Mouse (Mus musculus) liver, adult 2 months (tissue): ENCODE measurements around the gene Slc9a3r2. TPM values are rescaled to one million over a fixed set of nuclear protein-coding genes. Genes with fewer than 3 reads are reported as not detected.

Experiments used
- DNase-seq: peaks from one replicate; pipeline ENCODE4 v3.0.0-alpha.2; 2011; ENCODE audit warnings: low read depth, low spot score; ENCODE audit errors: extremely low read depth
- H3K27ac ChIP-seq: fragments of 200-500 bp; replicated peaks from 2 replicates; pipeline ENCODE4 v1.5.1; 2012; ENCODE audit warnings: low read depth, mild to moderate bottlenecking, control low read depth, inconsistent platforms, low read length; ENCODE audit not compliant: insufficient read depth
- H3K27me3 ChIP-seq: fragments of 200-500 bp; 2 replicates; pipeline ENCODE4 v1.6.1; 2012; ENCODE audit warnings: mild to moderate bottlenecking, moderate library complexity, low read length, inconsistent platforms; ENCODE audit not compliant: control insufficient read depth, insufficient read depth
- H3K36me3 ChIP-seq: fragments of 200-500 bp; 2 replicates; pipeline ENCODE4 v1.6.1; 2012; ENCODE audit warnings: low read length, inconsistent platforms; ENCODE audit not compliant: control insufficient read depth, insufficient read depth
- H3K4me1 ChIP-seq: fragments of 200-500 bp; 2 replicates; pipeline ENCODE4 v1.6.1; 2011; ENCODE audit warnings: low read length; ENCODE audit not compliant: control insufficient read depth, insufficient read depth
- H3K4me3 ChIP-seq: fragments of 200-500 bp; 2 replicates; pipeline ENCODE4 v1.5.1; 2011; ENCODE audit warnings: low read depth, mild to moderate bottlenecking, control low read depth, low read length, moderate library complexity; ENCODE audit not compliant: insufficient read depth
- H3K79me2 ChIP-seq: fragments of 200-500 bp; 2 replicates; pipeline ENCODE4 v1.6.1; 2012; ENCODE audit warnings: inconsistent platforms, mild to moderate bottlenecking, low read length, moderate library complexity; ENCODE audit not compliant: control insufficient read depth, insufficient read depth
- H3K9ac ChIP-seq: fragments of 200-500 bp; 2 replicates; pipeline ENCODE4 v1.6.1; 2012; ENCODE audit warnings: low read depth, mild to moderate bottlenecking, control low read depth, inconsistent platforms, low read length
- CTCF ChIP-seq: fragments of 200-500 bp; IDR thresholded peaks from 2 replicates; pipeline ENCODE4 v1.5.1; 2011; ENCODE audit warnings: low read depth, low read length, control low read depth
- POLR2A ChIP-seq: fragments of 200-500 bp; IDR thresholded peaks from 2 replicates; pipeline ENCODE4 v1.6.1; 2011; ENCODE audit warnings: low read length, control low read depth; ENCODE audit not compliant: insufficient read depth; ENCODE audit errors: extremely low read depth
- WGBS: fragments of 180-500 bp; shearing (Covaris S2); methylation state at CpG from one replicate; pipeline ENCODE4 v1.1.7; 2018; 5-methylcytosine and 5-hydroxymethylcytosine counted together
- polyA plus RNA-seq: library from polyadenylated mRNA; depleted of rRNA; stranded (reverse); fragments of >200 nt; gene quantifications from 2 replicates; pipeline ENCODE4 v1.2.3, GENCODE M21; 2012
- total RNA-seq: library from RNA; depleted of rRNA; stranded (reverse); fragments of >200 nt; gene quantifications from 2 replicates; pipeline ENCODE4 v1.2.3, GENCODE M21; 2014

Gene Slc9a3r2
- total and polyA plus RNA-seq, 2 experiments: 8.8 to 31.5 TPM

DNA sequence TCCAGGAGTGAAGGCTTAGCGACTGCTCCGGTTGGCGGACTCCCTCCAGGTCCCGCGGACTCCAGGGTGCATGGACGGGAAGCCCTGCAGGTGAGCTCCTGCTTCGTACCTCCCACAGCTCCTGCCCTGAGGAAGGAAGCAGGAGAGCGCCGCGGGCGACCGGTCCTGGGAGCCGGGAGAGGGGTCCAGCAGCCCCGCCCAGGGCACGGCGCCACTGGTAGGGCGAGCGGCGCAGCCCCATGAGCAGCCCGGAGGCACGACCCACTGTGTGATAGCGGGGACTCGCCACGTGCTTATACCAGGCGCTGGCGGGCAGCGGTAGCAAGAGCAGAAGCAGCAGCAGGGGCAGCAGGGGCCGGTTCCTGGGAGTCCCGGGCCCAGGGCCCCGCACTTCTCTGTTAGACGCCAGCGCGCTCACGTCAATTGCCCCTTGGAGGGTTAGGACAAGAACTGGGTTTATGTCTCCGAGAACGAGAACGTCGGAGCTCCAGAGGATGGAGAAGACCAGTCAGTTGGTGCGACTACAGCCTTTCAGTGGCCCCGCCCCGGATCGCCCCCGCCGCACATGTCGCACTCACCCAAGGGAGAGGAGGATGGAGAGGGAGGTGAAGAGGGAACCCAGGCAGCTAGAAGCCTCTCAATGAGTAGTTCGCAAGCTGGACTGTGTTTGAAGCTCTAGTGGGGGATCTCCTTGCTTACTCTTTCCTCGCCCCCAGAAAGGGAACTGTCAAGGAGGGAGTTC is 8.1 kb upstream of the Slc9a3r2 start, which contains the start of gene Npw:
Npw (minus strand) TSS at position 441 of the 742 bp plus-strand sequence.
- H3K4me1 ChIP-seq: peaks cover 7% of the 10 kb centered on the region
- peaks cover 5% of the 10 kb centered on the region for H3K27me3 ChIP-seq
- H3K9ac ChIP-seq: peak within 1 kb of the TSS; percentile 26; the same call in 1 of the 2 replicates
- 11% methylated on average over 47 of the region's 47 CpGs for WGBS
- no peaks in the 10 kb centered on the region for H3K79me2 ChIP-seq
- DNase-seq: no peak
- peak within 1 kb of the TSS; percentile 8; the same call in 1 of the 2 replicates for H3K4me3 ChIP-seq
- H3K36me3 ChIP-seq: no peaks in the 10 kb centered on the region
- H3K27ac ChIP-seq: no peak within 1 kb of the TSS
- TF ChIP-seq POLR2A: no peak
- no peak for TF ChIP-seq CTCF

DNA sequence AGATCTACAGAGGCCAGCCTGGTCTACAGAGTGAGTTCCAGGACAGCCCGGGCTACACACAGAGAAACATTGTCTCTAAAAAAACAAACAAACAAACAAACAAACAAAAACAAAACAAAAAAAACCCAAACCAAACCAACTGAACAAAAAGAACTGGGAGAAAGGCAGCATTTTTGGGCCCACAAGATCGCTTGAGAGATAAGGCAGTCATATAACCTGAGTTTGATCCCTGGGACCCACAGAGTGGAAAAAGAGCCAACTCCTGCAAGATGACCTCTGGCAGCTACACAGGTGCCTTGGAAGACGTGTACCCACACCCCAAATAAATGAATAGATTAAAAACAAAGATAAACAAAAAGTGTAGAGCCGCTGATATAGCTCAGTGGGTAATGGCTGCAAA is 4.8 kb upstream of the Slc9a3r2 start:
- TF ChIP-seq CTCF (no peak), POLR2A (no peak)
- H3K4me1 ChIP-seq: peaks cover 14% of the 10 kb centered on the region
- H3K79me2 ChIP-seq: peaks cover under 1% of the 10 kb centered on the region; the same call in 1 of the 2 replicates
- 66% methylated on average over 4 of the region's 4 CpGs for WGBS
- H3K4me3 ChIP-seq: no peak overlapping the region
- peaks cover 5% of the 10 kb centered on the region for H3K27me3 ChIP-seq
- H3K9ac ChIP-seq: no peak overlapping the region
- no peak for DNase-seq
- no peak overlapping the region for H3K27ac ChIP-seq
- H3K36me3 ChIP-seq: no peaks in the 10 kb centered on the region

DNA sequence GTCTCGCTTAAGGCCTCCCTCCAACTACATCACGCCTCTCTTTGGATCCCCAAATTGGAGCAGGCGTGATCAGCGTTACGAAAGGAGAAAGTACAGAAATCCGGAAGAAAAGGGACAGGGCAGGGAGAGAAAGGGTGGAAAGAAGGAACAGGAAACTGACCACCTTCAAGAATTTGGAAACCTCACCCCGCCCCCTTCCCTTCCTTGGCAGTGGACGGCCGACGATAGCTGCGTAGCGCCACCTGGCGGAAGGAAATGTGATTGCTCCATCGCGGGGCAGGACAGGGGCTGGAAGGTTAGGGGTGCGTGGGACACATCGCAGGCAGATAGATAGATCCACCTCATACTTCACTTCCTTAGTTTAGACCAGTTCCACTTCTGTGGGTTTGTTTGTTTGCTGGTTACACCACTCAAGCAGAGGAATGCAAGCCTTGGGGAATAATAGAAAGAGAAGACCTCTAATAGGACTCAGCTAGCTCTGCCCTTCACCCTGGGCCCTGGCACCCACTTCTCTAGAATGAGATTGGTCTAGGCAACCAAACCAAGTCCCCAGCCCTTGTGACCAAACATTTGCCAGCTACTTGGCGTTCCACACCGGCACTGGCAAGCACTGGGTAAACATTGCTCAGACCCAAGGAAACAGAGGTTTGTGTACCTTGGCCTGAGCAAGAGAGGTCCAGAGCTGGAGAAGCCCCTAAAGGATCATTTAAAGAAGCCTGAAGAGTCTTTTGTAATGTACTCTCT is 4.0 kb upstream of the Slc9a3r2 start:
- Histone ChIP-seq H3K9ac (peak overlapping the region; percentile 29; the same call in 1 of the 2 replicates), H3K27me3 (peaks cover 5% of the 10 kb centered on the region), H3K27ac (no peak overlapping the region; the same call in 1 of the 2 replicates), H3K4me1 (peaks cover 14% of the 10 kb centered on the region), H3K36me3 (no peaks in the 10 kb centered on the region), H3K79me2 (peaks cover 7% of the 10 kb centered on the region; the same call in 1 of the 2 replicates), H3K4me3 (no peak overlapping the region)
- WGBS: 8% methylated on average over 19 of the region's 19 CpGs
- TF ChIP-seq CTCF (peak; percentile 96), POLR2A (no peak)
- DNase-seq: peak; percentile 87

DNA sequence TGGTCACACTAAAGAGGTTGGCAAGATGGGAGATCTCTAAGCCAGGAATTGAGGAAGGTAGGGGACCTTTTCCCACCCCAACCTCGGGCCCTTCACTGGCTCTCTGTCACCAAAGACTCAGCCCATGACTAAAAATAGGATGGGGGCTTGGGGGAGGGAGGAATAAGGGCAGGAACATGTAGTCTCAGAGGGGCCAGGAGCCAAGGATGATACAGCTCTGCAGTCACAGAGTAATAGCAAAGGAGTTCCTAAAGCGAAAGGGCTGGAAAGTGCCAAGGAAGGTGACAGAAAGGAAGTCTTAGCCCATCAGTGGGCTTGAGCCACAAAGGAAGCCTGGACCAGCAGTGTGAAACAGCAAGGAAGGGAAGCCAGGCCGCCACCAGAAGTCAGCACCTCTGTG is 1.7 kb upstream of the Slc9a3r2 start:
- Histone ChIP-seq H3K27ac (no peak overlapping the region), H3K79me2 (peaks cover 10% of the 10 kb centered on the region; the same call in 1 of the 2 replicates), H3K27me3 (no peaks in the 10 kb centered on the region), H3K4me1 (peaks cover 10% of the 10 kb centered on the region), H3K9ac (no peak overlapping the region), H3K4me3 (no peak overlapping the region), H3K36me3 (no peaks in the 10 kb centered on the region)
- no peak for DNase-seq
- 78% methylated on average over 3 of the region's 3 CpGs for WGBS
- TF ChIP-seq POLR2A: no peak
- TF ChIP-seq CTCF: no peak

DNA sequence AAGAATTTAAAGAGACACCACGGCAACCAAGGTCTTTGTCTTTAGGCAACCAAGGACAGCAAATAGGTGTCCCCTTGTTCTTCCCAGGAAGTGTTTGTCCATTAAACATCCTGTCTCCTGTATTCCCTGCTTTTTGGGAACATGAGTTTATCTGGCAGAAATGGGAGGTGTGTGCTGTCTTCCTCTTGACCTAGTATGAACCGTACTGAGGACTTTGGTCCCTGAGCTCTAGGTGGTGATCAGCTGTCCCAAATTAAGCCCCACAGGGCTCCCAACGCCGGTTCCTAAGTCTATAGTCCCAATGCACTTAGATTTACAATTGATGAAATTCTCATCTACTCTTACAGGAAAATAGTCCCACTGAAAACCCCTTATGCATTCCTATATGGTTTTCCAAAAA is 639 bp upstream of the Slc9a3r2 start:
- no peak for TF ChIP-seq CTCF
- no peak for TF ChIP-seq POLR2A
- peak; percentile 64 for DNase-seq
- Histone ChIP-seq H3K9ac (peak overlapping the region; percentile 80; the same call in 1 of the 2 replicates), H3K36me3 (no peaks in the 10 kb centered on the region), H3K79me2 (peaks cover 10% of the 10 kb centered on the region; the same call in 1 of the 2 replicates), H3K27ac (peak overlapping the region; percentile 71), H3K27me3 (no peaks in the 10 kb centered on the region), H3K4me1 (peaks cover 10% of the 10 kb centered on the region), H3K4me3 (no peak overlapping the region)
- WGBS: 12% methylated on average over 4 of the region's 4 CpGs
